Mouse (Mus musculus) midbrain, embryonic 14.5 days (tissue): Measurements from ENCODE around the gene Nxph4. TPM values are rescaled to one million over a fixed set of nuclear protein-coding genes. Genes with fewer than 3 reads are reported as not detected.

Experiments used
- ATAC-seq: fragments of 200-750 bp; cut with Nextera tagmentation; 2 replicates; pipeline ENCODE4 v1.8.0; 2017; ENCODE audit warnings: moderate number of reproducible peaks, moderate library complexity; ENCODE audit not compliant: low FRiP score, low TSS enrichment
- DNase-seq: peaks from one replicate; pipeline ENCODE4 v3.0.0-alpha.2; 2015
- H3K27ac ChIP-seq: fragments of 300-500 bp; sonication (generic); replicated peaks from 2 replicates; pipeline ENCODE4 v1.5.1; 2014; ENCODE audit warnings: mild to moderate bottlenecking, low read depth, low read length, moderate library complexity
- H3K27me3 ChIP-seq: fragments of 300-500 bp; sonication (generic); 2 replicates; pipeline ENCODE4 v1.6.1; 2014; ENCODE audit warnings: low read length, control low read depth, mixed read lengths; ENCODE audit not compliant: control insufficient read depth, insufficient read depth
- H3K36me3 ChIP-seq: fragments of 300-500 bp; sonication (generic); 2 replicates; pipeline ENCODE4 v1.6.1; 2014; ENCODE audit warnings: low read length, control low read depth; ENCODE audit not compliant: control insufficient read depth, insufficient read depth
- H3K4me1 ChIP-seq: fragments of 300-500 bp; sonication (generic); 2 replicates; pipeline ENCODE4 v1.6.1; 2014; ENCODE audit warnings: mild to moderate bottlenecking, antibody characterized with exemption, low read length, control low read depth; ENCODE audit not compliant: control insufficient read depth, insufficient read depth
- H3K4me2 ChIP-seq: fragments of 300-500 bp; sonication (generic); 2 replicates; pipeline ENCODE4 v1.6.1; 2014; ENCODE audit warnings: mild to moderate bottlenecking, low read length, moderate library complexity
- H3K4me3 ChIP-seq: fragments of 300-500 bp; sonication (generic); replicated peaks from 2 replicates; pipeline ENCODE4 v1.5.1; 2014; ENCODE audit warnings: low read depth, low read length
- H3K9ac ChIP-seq: fragments of 300-500 bp; sonication (generic); replicated peaks from 2 replicates; pipeline ENCODE4 v1.6.1; 2014; ENCODE audit warnings: mild to moderate bottlenecking, low read length, moderate library complexity
- H3K9me3 ChIP-seq: fragments of 300-500 bp; sonication (generic); 2 replicates; pipeline ENCODE4 v1.6.1; 2016; ENCODE audit warnings: low read length, control low read depth, mixed read lengths; ENCODE audit not compliant: control insufficient read depth
- WGBS: fragments of 180-500 bp; shearing (Covaris S2); extraction: QIAGEN DNeasy Blood & Tissue Kit; methylation state at CpG from one replicate; pipeline ENCODE4 v1.1.7; 2014; 5-methylcytosine and 5-hydroxymethylcytosine counted together
- polyA plus RNA-seq: library from polyadenylated mRNA; unstranded; fragments of >200 nt; fragmentation: Nextera tagmentation; extraction: Ambion mirVana; gene quantifications from 2 replicates; pipeline ENCODE4 v1.2.1, GENCODE M21; 2014

Nxph4 gene
- polyA plus RNA-seq, 1 experiment from 2014 or later = 106 TPM

- H3K4me3 ChIP-seq = no peak overlapping the region
- no peak overlapping the region for H3K27ac ChIP-seq
- no peak for DNase-seq
- no peaks in the 10 kb centered on the region for H3K9me3 ChIP-seq
- no peaks in the 10 kb centered on the region for H3K4me1 ChIP-seq
- H3K36me3 ChIP-seq = peaks cover 60% of the 10 kb centered on the region
- ATAC-seq = no peak
- H3K27me3 ChIP-seq = no peaks in the 10 kb centered on the region
- H3K9ac ChIP-seq = no peak overlapping the region
- 87% methylated on average over 5 of the region's 5 CpGs for WGBS
- H3K4me2 ChIP-seq = no peak overlapping the region
Observed at GRCm38 (mm10) chr10:127499516-127499915, 34.8 kb downstream of the Nxph4 start.

- 95% methylated on average over 3 of the region's 3 CpGs for WGBS
- no peak overlapping the region for H3K27ac ChIP-seq
- H3K4me2 ChIP-seq = no peak overlapping the region
- no peak overlapping the region for H3K9ac ChIP-seq
- no peak for DNase-seq
- no peaks in the 10 kb centered on the region for H3K9me3 ChIP-seq
- no peak overlapping the region for H3K4me3 ChIP-seq
- no peaks in the 10 kb centered on the region for H3K27me3 ChIP-seq
- ATAC-seq = no peak
- H3K4me1 ChIP-seq = no peaks in the 10 kb centered on the region
- peaks cover 89% of the 10 kb centered on the region for H3K36me3 ChIP-seq
Observed at GRCm38 (mm10) chr10:127496156-127496555, 38.2 kb downstream of the Nxph4 start.

GRCm38 (mm10) chr10:127492118-127492517 is 42.2 kb downstream of the Nxph4 start:
- no peak overlapping the region for H3K27ac ChIP-seq
- ATAC-seq = no peak
- no peak for DNase-seq

GRCm38 (mm10) chr10:127491128-127491512 is 43.2 kb downstream of the Nxph4 start:
- ATAC-seq (no peak), DNase-seq (no peak)
- Histone ChIP-seq H3K4me1 (no peaks in the 10 kb centered on the region), H3K36me3 (peaks cover 76% of the 10 kb centered on the region), H3K27ac (peak overlapping the region; percentile 74), H3K9ac (no peak overlapping the region), H3K9me3 (no peaks in the 10 kb centered on the region), H3K4me3 (no peak overlapping the region), H3K4me2 (no peak overlapping the region), H3K27me3 (no peaks in the 10 kb centered on the region)
- WGBS = 51% methylated on average over 8 of the region's 8 CpGs

More at GRCm38 (mm10) chr10:127492118-127492517, 42.2 kb downstream of the Nxph4 start:
- H3K4me3 ChIP-seq = no peak overlapping the region
- peaks cover 83% of the 10 kb centered on the region for H3K36me3 ChIP-seq
- no peaks in the 10 kb centered on the region for H3K9me3 ChIP-seq
- H3K27me3 ChIP-seq = no peaks in the 10 kb centered on the region
- H3K4me2 ChIP-seq = no peak overlapping the region
- no peaks in the 10 kb centered on the region for H3K4me1 ChIP-seq
- H3K9ac ChIP-seq = no peak overlapping the region
- 92% methylated on average over 3 of the region's 3 CpGs for WGBS

GRCm38 (mm10) chr10:127490160-127491127 is 43.9 kb downstream of the Nxph4 start:
- DNase-seq (peak; percentile 23), ATAC-seq (no peak)
- Histone ChIP-seq H3K4me1 (no peaks in the 10 kb centered on the region), H3K9ac (no peak overlapping the region), H3K36me3 (peaks cover 73% of the 10 kb centered on the region), H3K27me3 (no peaks in the 10 kb centered on the region), H3K4me2 (no peak overlapping the region), H3K4me3 (no peak overlapping the region), H3K27ac (peak overlapping the region; percentile 74), H3K9me3 (no peaks in the 10 kb centered on the region)
- 75% methylated on average over 18 of the region's 18 CpGs for WGBS

- no peaks in the 10 kb centered on the region for H3K9me3 ChIP-seq
- H3K27me3 ChIP-seq = no peaks in the 10 kb centered on the region
- H3K9ac ChIP-seq = no peak overlapping the region
- 87% methylated on average over 7 of the region's 7 CpGs for WGBS
- DNase-seq = no peak
- no peak for ATAC-seq
- H3K4me1 ChIP-seq = no peaks in the 10 kb centered on the region
- no peak overlapping the region for H3K4me3 ChIP-seq
- no peak overlapping the region for H3K27ac ChIP-seq
- H3K36me3 ChIP-seq = peaks cover 73% of the 10 kb centered on the region
- H3K4me2 ChIP-seq = no peak overlapping the region
Observed at GRCm38 (mm10) chr10:127488856-127489255, 45.5 kb downstream of the Nxph4 start.

GRCm38 (mm10) chr10:127485235-127485634 is 49.1 kb downstream of the Nxph4 start:
- H3K4me3 ChIP-seq = no peak overlapping the region
- no peak for ATAC-seq
- 92% methylated on average over 10 of the region's 10 CpGs for WGBS

GRCm38 (mm10) chr10:127480833-127481813 is 53.2 kb downstream of the Nxph4 start:
- Histone ChIP-seq H3K9ac (no peak overlapping the region), H3K4me2 (no peak overlapping the region), H3K36me3 (peaks cover 69% of the 10 kb centered on the region), H3K4me1 (no peaks in the 10 kb centered on the region), H3K27me3 (no peaks in the 10 kb centered on the region), H3K27ac (no peak overlapping the region), H3K4me3 (no peak overlapping the region), H3K9me3 (no peaks in the 10 kb centered on the region)
- ATAC-seq (no peak), DNase-seq (no peak)
- WGBS = 92% methylated on average over 19 of the region's 19 CpGs

More at GRCm38 (mm10) chr10:127485235-127485634, 49.1 kb downstream of the Nxph4 start:
- no peak overlapping the region for H3K27ac ChIP-seq
- DNase-seq = no peak
- H3K4me2 ChIP-seq = no peak overlapping the region
- no peaks in the 10 kb centered on the region for H3K4me1 ChIP-seq
- H3K27me3 ChIP-seq = no peaks in the 10 kb centered on the region
- peaks cover 73% of the 10 kb centered on the region for H3K36me3 ChIP-seq
- H3K9me3 ChIP-seq = no peaks in the 10 kb centered on the region
- no peak overlapping the region for H3K9ac ChIP-seq
